Mouse (Mus musculus): ENCODE data around the gene Gm21317.
"Not testable (repeated sequence)": the region's sequence is repeated elsewhere in the genome, so short reads cannot be mapped to it uniquely, and the experiment has no call there.

The Gm21317 gene

DNA sequence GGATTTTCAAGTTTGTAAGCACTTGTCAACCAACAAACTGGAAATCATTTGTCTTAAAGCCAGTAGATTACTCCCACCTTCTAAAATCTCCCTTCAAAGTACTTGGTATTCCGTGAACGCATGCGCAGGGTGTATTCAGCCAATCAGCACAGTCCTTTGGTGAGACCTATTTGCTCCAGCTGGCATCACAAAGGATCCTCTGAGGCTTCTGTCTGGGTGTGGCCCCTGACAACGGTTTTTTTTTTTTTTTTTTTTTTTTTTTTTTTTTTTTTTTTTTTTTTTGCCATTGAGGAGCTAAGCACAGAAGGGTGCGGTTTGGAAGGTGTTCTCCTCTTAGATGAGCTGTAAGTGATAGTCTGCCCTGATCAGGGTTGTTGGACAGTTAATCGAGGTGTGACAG, at the start of gene Gm21317:
TSS of gene Gm21317 (plus strand) at position 301 of the 400 bp plus-strand sequence.
- DNase-seq: not testable (repeated sequence)

Measured in thymus, postnatal 14 days (tissue).